Mouse (Mus musculus): ENCODE data around the gene Mmp21. TPM values are rescaled to one million over a fixed set of nuclear protein-coding genes. Genes with fewer than 3 reads are reported as not detected.
"Not testable (repeated sequence)": the region's sequence is repeated elsewhere in the genome, so short reads cannot be mapped to it uniquely, and the experiment has no call there.

Gene Mmp21
- polyA plus RNA-seq, 1 experiment from 2014 or later, result not detected

DNA sequence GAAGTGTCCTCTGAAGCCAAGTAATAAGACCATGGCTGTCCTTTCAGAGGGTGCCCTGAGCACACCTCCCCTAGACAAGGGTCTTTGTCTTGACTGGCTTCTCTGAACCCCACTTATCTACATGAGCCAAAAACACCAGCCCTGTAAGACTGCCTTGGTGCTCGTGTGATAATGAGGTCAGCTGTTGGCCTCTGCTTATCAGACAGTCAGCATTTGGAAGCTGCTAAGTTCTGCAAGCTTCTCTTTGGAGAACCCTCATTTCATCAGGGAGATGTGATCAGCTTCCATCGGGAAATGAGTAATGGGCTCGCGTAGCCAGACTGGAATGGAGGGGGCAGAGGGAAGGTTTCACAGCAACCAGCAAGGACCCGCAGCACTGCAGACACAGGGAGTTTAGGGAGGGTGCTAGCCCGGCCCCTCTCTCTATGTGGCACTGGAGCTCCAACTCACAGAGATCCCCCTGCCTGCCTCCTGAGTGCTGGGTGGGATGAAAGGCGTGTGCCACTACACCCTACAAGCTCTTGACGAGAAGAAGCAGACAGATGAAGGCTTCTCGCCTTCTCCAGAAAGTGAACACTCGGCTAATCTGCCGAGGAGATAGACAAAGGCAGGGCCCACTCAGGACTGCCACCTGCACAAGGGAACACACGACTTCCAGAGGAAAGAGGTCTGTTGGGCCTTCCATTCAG is 18.3 kb upstream of the Mmp21 start:
- no peak for ATAC-seq
- 85% methylated on average over 12 of the region's 12 CpGs for WGBS
- TF ChIP-seq CTCF (IDR thresholded peaks at IDR 0.05; ENCODE audit: low read depth), result no peak
- Histone ChIP-seq H3K36me3 (ENCODE audit: control insufficient read depth, insufficient read depth) (peaks cover 16% of the 10 kb centered on the region; the same call in 1 of the 2 replicates), H3K4me3 (ENCODE audit: low read depth, low read length) (no peak overlapping the region), H3K4me2 (replicated peaks; ENCODE audit: low read depth) (no peak overlapping the region), H3K9ac (ENCODE audit: low read depth, low read length) (no peak overlapping the region), H3K27ac (ENCODE audit: low read depth, low read length) (no peak overlapping the region), H3K4me1 (replicated peaks; ENCODE audit: control insufficient read depth, insufficient read depth, low read length) (no peaks in the 10 kb centered on the region), H3K27me3 (replicated peaks; ENCODE audit: control insufficient read depth, insufficient read depth, low read length) (no peaks in the 10 kb centered on the region), H3K9me3 (ENCODE audit: control insufficient read depth) (no peaks in the 10 kb centered on the region)

DNA sequence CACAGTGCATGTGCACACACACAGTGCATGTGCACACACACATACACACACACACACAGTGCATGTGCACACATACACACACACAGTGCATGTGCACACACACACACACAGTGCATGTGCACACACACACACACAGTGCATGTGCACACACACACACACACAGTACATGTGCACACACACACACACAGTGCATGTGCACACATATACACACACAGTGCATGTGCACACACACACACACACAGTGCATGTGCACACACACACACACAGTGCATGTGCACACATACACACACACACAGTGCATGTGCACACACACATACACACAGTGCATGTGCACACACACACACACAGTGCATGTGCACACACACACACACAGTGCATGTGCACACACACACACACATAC is 5.8 kb upstream of the Mmp21 start:
- ATAC-seq; H3K4me2 ChIP-seq (replicated peaks; ENCODE audit: low read depth); H3K9me3 ChIP-seq (ENCODE audit: control insufficient read depth); H3K4me3 ChIP-seq (ENCODE audit: low read depth, low read length); H3K27ac ChIP-seq (ENCODE audit: low read depth, low read length); H3K4me1 ChIP-seq (replicated peaks; ENCODE audit: control insufficient read depth, insufficient read depth, low read length); H3K9ac ChIP-seq (ENCODE audit: low read depth, low read length); H3K27me3 ChIP-seq (replicated peaks; ENCODE audit: control insufficient read depth, insufficient read depth, low read length): not testable (repeated sequence)
- peaks cover 26% of the 10 kb centered on the region for H3K36me3 ChIP-seq (ENCODE audit: control insufficient read depth, insufficient read depth)

DNA sequence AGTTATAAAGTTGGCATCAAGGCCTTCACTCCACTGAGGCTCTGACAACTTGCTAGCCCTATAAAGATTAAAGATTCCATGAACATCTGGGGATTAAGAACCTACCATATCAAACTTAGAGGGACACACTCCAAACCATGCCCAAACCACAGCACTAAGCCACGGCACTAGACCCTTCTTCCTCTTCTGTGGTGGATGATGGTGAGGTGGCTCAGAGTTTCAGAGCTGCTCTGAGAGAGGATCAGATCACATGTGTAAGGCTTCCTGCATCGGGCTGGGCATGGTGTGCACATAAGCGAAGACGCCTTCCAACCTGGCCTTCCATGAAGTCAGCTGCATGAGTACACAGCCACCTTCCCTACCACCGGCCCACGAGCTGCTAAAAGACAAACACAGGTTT is 4.8 kb upstream of the Mmp21 start:
- Histone ChIP-seq H3K27ac (ENCODE audit: low read depth, low read length) (no peak overlapping the region), H3K9ac (ENCODE audit: low read depth, low read length) (no peak overlapping the region), H3K9me3 (ENCODE audit: control insufficient read depth) (no peaks in the 10 kb centered on the region), H3K4me1 (replicated peaks; ENCODE audit: control insufficient read depth, insufficient read depth, low read length) (no peaks in the 10 kb centered on the region), H3K4me2 (replicated peaks; ENCODE audit: low read depth) (no peak overlapping the region), H3K4me3 (ENCODE audit: low read depth, low read length) (no peak overlapping the region), H3K27me3 (replicated peaks; ENCODE audit: control insufficient read depth, insufficient read depth, low read length) (no peaks in the 10 kb centered on the region), H3K36me3 (ENCODE audit: control insufficient read depth, insufficient read depth) (peaks cover 18% of the 10 kb centered on the region)
- WGBS, result 96% methylated on average over 6 of the region's 6 CpGs
- ATAC-seq, result no peak
- TF ChIP-seq CTCF (IDR thresholded peaks at IDR 0.05; ENCODE audit: low read depth), result no peak

DNA sequence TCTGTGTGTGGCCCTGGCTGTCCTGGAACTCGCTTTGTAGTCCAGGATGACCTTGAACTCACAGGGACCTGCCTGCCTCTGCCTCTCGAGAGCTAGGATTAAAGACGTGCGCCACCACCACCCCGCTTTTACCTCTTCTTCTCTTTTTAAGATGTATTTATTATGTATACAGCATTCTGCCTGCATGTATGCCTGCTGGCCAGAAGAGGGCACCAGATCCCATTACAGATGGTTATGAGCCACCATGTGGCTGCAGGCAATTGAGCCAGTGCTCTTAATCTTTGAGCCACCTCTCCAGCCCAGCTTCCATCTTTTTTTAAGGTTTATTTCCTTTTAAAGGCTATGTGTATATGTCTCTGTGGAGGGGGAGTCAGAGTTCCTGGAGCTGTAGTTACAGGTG is 4.2 kb upstream of the Mmp21 start:
- Histone ChIP-seq H3K4me2 (replicated peaks; ENCODE audit: low read depth) (no peak overlapping the region), H3K4me3 (ENCODE audit: low read depth, low read length) (no peak overlapping the region), H3K9ac (ENCODE audit: low read depth, low read length) (no peak overlapping the region), H3K27ac (ENCODE audit: low read depth, low read length) (no peak overlapping the region), H3K27me3 (replicated peaks; ENCODE audit: control insufficient read depth, insufficient read depth, low read length) (no peaks in the 10 kb centered on the region), H3K9me3 (ENCODE audit: control insufficient read depth) (no peaks in the 10 kb centered on the region), H3K4me1 (replicated peaks; ENCODE audit: control insufficient read depth, insufficient read depth, low read length) (no peaks in the 10 kb centered on the region), H3K36me3 (ENCODE audit: control insufficient read depth, insufficient read depth) (peaks cover 12% of the 10 kb centered on the region)
- TF ChIP-seq CTCF (IDR thresholded peaks at IDR 0.05; ENCODE audit: low read depth), result peak; percentile 69
- ATAC-seq, result no peak
- 85% methylated on average over 5 of the region's 5 CpGs for WGBS

DNA sequence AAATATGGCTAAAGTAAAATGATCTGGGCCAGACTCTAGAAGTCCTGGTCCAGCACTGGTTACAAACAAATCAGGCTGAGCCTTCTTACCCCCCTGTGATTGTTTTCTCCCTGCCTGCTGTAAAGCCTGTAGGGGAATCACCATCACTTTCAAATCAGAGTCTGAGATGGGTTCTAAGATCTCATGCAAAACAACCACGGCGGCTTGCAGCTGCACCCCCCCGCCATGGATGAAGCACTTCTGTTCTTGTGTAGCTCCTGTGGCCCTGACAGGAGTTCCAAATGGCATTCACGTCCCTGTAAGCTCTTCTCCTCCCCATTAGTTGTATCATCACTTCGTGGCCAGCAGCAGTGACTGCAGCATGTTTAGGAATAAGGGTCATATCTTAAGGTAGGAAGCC is 3.8 kb upstream of the Mmp21 start:
- TF ChIP-seq CTCF (IDR thresholded peaks at IDR 0.05; ENCODE audit: low read depth), result no peak
- Histone ChIP-seq H3K27me3 (replicated peaks; ENCODE audit: control insufficient read depth, insufficient read depth, low read length) (no peaks in the 10 kb centered on the region), H3K27ac (ENCODE audit: low read depth, low read length) (no peak overlapping the region), H3K9ac (ENCODE audit: low read depth, low read length) (no peak overlapping the region), H3K4me3 (ENCODE audit: low read depth, low read length) (no peak overlapping the region), H3K9me3 (ENCODE audit: control insufficient read depth) (no peaks in the 10 kb centered on the region), H3K4me1 (replicated peaks; ENCODE audit: control insufficient read depth, insufficient read depth, low read length) (no peaks in the 10 kb centered on the region), H3K4me2 (replicated peaks; ENCODE audit: low read depth) (no peak overlapping the region), H3K36me3 (ENCODE audit: control insufficient read depth, insufficient read depth) (peaks cover 7% of the 10 kb centered on the region)
- 84% methylated on average over 5 of the region's 5 CpGs for WGBS
- ATAC-seq, result no peak

DNA sequence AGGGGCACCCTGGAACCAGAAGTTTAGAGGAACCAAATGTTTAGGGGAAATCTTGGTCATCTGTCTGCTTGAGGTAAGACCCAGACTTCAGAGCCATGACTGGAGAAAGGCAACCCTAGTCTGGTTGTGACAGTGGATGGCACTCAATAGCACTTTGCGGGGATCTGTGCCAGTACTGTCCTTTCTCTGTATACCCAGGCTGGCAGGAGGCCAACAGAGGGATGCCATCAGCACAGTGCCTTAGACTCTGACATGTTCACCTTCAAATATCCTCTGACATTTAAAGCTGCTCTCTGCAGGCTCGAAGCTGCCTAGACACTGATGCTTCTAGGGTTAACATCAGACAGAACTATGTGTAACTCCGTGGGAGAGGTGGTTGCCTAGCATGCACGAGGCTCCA is 422 bp downstream of the Mmp21 start:
- 47% methylated on average over 4 of the region's 4 CpGs for WGBS

DNA sequence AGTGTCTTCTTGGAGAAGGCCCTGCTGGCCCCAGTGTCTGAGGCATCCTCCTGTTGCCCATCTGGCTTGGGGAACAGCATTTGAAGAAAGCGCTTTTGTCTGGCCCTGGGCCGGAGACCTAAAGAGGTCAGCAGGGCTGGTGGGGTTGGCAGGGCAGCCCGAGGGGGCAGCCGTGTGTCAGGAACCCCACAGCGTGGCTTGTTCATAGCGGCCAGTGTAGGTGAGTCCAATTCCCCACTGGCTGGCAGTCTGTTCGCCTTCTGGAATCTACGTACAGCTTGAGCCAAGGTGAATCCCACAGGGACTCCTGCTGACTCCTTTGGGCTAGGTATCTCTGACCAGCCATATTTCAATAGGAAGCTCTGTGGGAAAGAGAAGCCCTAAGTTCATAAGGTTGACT is 1.1 kb downstream of the Mmp21 start:
- Histone ChIP-seq H3K36me3 (ENCODE audit: control insufficient read depth, insufficient read depth) (0 out of 2 replicates have a peak, but pooled peaks cover 2% of the 10 kb centered on the region), H3K4me1 (replicated peaks; ENCODE audit: control insufficient read depth, insufficient read depth, low read length) (no peaks in the 10 kb centered on the region), H3K27ac (ENCODE audit: low read depth, low read length) (no peak overlapping the region), H3K4me2 (replicated peaks; ENCODE audit: low read depth) (no peak overlapping the region), H3K9me3 (ENCODE audit: control insufficient read depth) (no peaks in the 10 kb centered on the region), H3K4me3 (ENCODE audit: low read depth, low read length) (no peak overlapping the region), H3K27me3 (replicated peaks; ENCODE audit: control insufficient read depth, insufficient read depth, low read length) (no peaks in the 10 kb centered on the region), H3K9ac (ENCODE audit: low read depth, low read length) (no peak overlapping the region)
- no peak for TF ChIP-seq CTCF (IDR thresholded peaks at IDR 0.05; ENCODE audit: low read depth)
- WGBS, result 96% methylated on average over 8 of the region's 8 CpGs
- ATAC-seq, result no peak

More for the DNA sequence above, 422 bp downstream of the Mmp21 start:
- ATAC-seq, result no peak
- Histone ChIP-seq H3K27ac (ENCODE audit: low read depth, low read length) (no peak overlapping the region), H3K9me3 (ENCODE audit: control insufficient read depth) (no peaks in the 10 kb centered on the region), H3K36me3 (ENCODE audit: control insufficient read depth, insufficient read depth) (no peaks in the 10 kb centered on the region), H3K9ac (ENCODE audit: low read depth, low read length) (no peak overlapping the region), H3K4me1 (replicated peaks; ENCODE audit: control insufficient read depth, insufficient read depth, low read length) (no peaks in the 10 kb centered on the region), H3K4me2 (replicated peaks; ENCODE audit: low read depth) (no peak overlapping the region), H3K27me3 (replicated peaks; ENCODE audit: control insufficient read depth, insufficient read depth, low read length) (no peaks in the 10 kb centered on the region), H3K4me3 (ENCODE audit: low read depth, low read length) (no peak overlapping the region)
- no peak for TF ChIP-seq CTCF (IDR thresholded peaks at IDR 0.05; ENCODE audit: low read depth)
